Mouse (Mus musculus): ENCODE measurements around the gene Map4. TPM values are rescaled to one million over a fixed set of nuclear protein-coding genes. Genes with fewer than 3 reads are reported as not detected.

The Map4 gene
- polyA plus RNA-seq, 1 experiment, result 107 TPM

- WGBS, result 96% methylated on average over 3 of the region's 3 CpGs
- Histone ChIP-seq H3K27me3 (replicated peaks; ENCODE audit: control insufficient read depth, insufficient read depth, low read length) (no peaks in the 10 kb centered on the region), H3K36me3 (ENCODE audit: control insufficient read depth, insufficient read depth, low read length) (no peaks in the 10 kb centered on the region; the same call in 1 of the 2 replicates), H3K4me3 (ENCODE audit: insufficient read depth, low read depth, low read length) (no peak overlapping the region), H3K4me1 (ENCODE audit: control insufficient read depth, insufficient read depth, low read length) (no peaks in the 10 kb centered on the region), H3K27ac (ENCODE audit: insufficient read depth, low read depth, low read length) (no peak overlapping the region)
- TF ChIP-seq CTCF (conservative IDR thresholded peaks at IDR 0.05; ENCODE audit: insufficient read depth, insufficient read length, low read depth, low read length) (no peak), POLR2A (IDR thresholded peaks at IDR 0.05; ENCODE audit: low read depth, low read length) (no peak)
- no peak for DNase-seq
Measured at GRCm38 (mm10) chr9:110097791-110098190, 166.5 kb downstream of the Map4 start.

DNA sequence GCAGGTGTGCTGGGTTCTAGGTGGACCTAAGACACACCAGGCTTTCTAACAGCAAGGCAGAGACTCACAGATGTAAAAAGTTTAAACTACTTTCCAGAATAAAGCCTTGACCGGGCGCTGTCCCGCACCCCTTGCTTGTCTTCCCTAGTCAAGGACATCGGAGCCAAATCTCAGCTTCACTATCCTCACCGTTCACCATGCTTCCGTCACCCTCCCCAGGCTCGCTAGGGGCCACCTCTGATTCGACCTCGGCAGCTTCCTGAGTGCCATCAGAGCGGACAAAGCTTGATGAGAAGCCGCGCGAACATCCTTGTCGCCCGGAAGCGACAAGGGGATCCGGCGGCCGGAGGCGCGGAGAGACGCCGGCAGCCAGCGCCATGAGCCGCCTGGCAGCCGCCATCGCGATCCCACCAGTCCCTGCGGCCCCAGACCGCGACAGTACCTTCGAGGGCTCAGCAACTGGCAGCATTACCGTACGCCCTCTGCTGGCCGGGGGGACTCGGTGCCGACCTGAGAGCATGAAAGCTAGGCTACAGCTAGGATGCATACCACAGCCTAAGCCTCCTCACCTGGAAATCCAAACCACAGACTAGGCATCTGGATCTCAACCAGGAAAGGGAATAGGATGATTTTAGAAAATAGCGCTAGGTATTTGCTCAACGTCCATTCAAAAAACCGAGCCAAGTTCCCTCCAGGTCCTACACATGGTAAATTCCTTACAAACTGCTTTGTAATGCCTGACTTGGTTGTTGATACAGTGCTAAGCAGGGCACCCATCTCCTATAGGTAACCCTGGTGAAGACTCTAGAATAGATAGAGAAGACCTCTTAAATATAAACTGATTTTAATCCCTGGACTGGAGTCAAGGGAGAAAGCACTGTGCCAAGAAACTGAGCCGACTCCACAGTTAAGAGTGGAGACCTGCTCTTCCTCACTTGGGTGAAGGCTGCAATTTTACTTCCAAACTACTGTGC is 169.7 kb downstream of the Map4 start:
- Histone ChIP-seq H3K27ac (ENCODE audit: insufficient read depth, low read depth, low read length) (no peak overlapping the region), H3K36me3 (ENCODE audit: control insufficient read depth, insufficient read depth, low read length) (no peaks in the 10 kb centered on the region; the same call in 1 of the 2 replicates), H3K4me3 (ENCODE audit: insufficient read depth, low read depth, low read length) (peak overlapping the region; percentile 84), H3K4me1 (ENCODE audit: control insufficient read depth, insufficient read depth, low read length) (no peaks in the 10 kb centered on the region), H3K27me3 (replicated peaks; ENCODE audit: control insufficient read depth, insufficient read depth, low read length) (no peaks in the 10 kb centered on the region)
- TF ChIP-seq POLR2A (IDR thresholded peaks at IDR 0.05; ENCODE audit: low read depth, low read length) (no peak), CTCF (conservative IDR thresholded peaks at IDR 0.05; ENCODE audit: insufficient read depth, insufficient read length, low read depth, low read length) (peak; percentile 93)
- 2% methylated on average over 41 of the region's 41 CpGs for WGBS
- peak; percentile 95 for DNase-seq

GRCm38 (mm10) chr9:110116353-110116976 is 185.2 kb downstream of the Map4 start:
- 5% methylated on average over 10 of the region's 10 CpGs for WGBS

GRCm38 (mm10) chr9:110116977-110117778 is 185.9 kb downstream of the Map4 start, which contains the start of gene Smarcc1:
Gene Smarcc1, plus strand, starts transcription at chr9:110117708.
- WGBS, result under 1% methylated on average over 79 of the region's 79 CpGs
- TF ChIP-seq CTCF (conservative IDR thresholded peaks at IDR 0.05; ENCODE audit: insufficient read depth, insufficient read length, low read depth, low read length) (no peak), POLR2A (IDR thresholded peaks at IDR 0.05; ENCODE audit: low read depth, low read length) (peak; percentile 60)

More at GRCm38 (mm10) chr9:110116353-110116976, 185.2 kb downstream of the Map4 start:
- Histone ChIP-seq H3K27me3 (replicated peaks; ENCODE audit: control insufficient read depth, insufficient read depth, low read length) (no peaks in the 10 kb centered on the region), H3K4me3 (ENCODE audit: insufficient read depth, low read depth, low read length) (peak overlapping the region; percentile 100), H3K4me1 (ENCODE audit: control insufficient read depth, insufficient read depth, low read length) (peaks cover 7% of the 10 kb centered on the region; the same call in 1 of the 2 replicates), H3K27ac (ENCODE audit: insufficient read depth, low read depth, low read length) (peak overlapping the region; percentile 84), H3K36me3 (ENCODE audit: control insufficient read depth, insufficient read depth, low read length) (peaks cover 5% of the 10 kb centered on the region)
- no peak for TF ChIP-seq CTCF (conservative IDR thresholded peaks at IDR 0.05; ENCODE audit: insufficient read depth, insufficient read length, low read depth, low read length)
- TF ChIP-seq POLR2A (IDR thresholded peaks at IDR 0.05; ENCODE audit: low read depth, low read length), result no peak
- DNase-seq, result no peak

GRCm38 (mm10) chr9:110117779-110118139 is 186.5 kb downstream of the Map4 start, which contains the start of gene Dhx30:
Gene Dhx30, minus strand, starts transcription at chr9:110117830.
- Histone ChIP-seq H3K27ac (ENCODE audit: insufficient read depth, low read depth, low read length) (peak within 1 kb of the TSS; percentile 99), H3K4me1 (ENCODE audit: control insufficient read depth, insufficient read depth, low read length) (peaks cover 7% of the 10 kb centered on the region; the same call in 1 of the 2 replicates), H3K36me3 (ENCODE audit: control insufficient read depth, insufficient read depth, low read length) (peaks cover under 1% of the 10 kb centered on the region), H3K4me3 (ENCODE audit: insufficient read depth, low read depth, low read length) (peak within 1 kb of the TSS; percentile 100), H3K27me3 (replicated peaks; ENCODE audit: control insufficient read depth, insufficient read depth, low read length) (no peaks in the 10 kb centered on the region)
- no peak for TF ChIP-seq CTCF (conservative IDR thresholded peaks at IDR 0.05; ENCODE audit: insufficient read depth, insufficient read length, low read depth, low read length)
- no peak for TF ChIP-seq POLR2A (IDR thresholded peaks at IDR 0.05; ENCODE audit: low read depth, low read length)
- DNase-seq, result no peak
- 2% methylated on average over 17 of the region's 17 CpGs for WGBS

More at GRCm38 (mm10) chr9:110116977-110117778, 185.9 kb downstream of the Map4 start, which contains the start of gene Smarcc1:
- Histone ChIP-seq H3K27me3 (replicated peaks; ENCODE audit: control insufficient read depth, insufficient read depth, low read length) (no peaks in the 10 kb centered on the region), H3K27ac (ENCODE audit: insufficient read depth, low read depth, low read length) (peak within 1 kb of the TSS; percentile 99), H3K4me3 (ENCODE audit: insufficient read depth, low read depth, low read length) (peak within 1 kb of the TSS; percentile 100), H3K4me1 (ENCODE audit: control insufficient read depth, insufficient read depth, low read length) (peaks cover 7% of the 10 kb centered on the region; the same call in 1 of the 2 replicates), H3K36me3 (ENCODE audit: control insufficient read depth, insufficient read depth, low read length) (peaks cover 2% of the 10 kb centered on the region)
- DNase-seq, result peak; percentile 94

- H3K27me3 ChIP-seq (replicated peaks; ENCODE audit: control insufficient read depth, insufficient read depth, low read length), result no peaks in the 10 kb centered on the region
- peak overlapping the region; percentile 100 for H3K4me3 ChIP-seq (ENCODE audit: insufficient read depth, low read depth, low read length)
- TF ChIP-seq CTCF (conservative IDR thresholded peaks at IDR 0.05; ENCODE audit: insufficient read depth, insufficient read length, low read depth, low read length) (no peak), POLR2A (IDR thresholded peaks at IDR 0.05; ENCODE audit: low read depth, low read length) (no peak)
- H3K36me3 ChIP-seq (ENCODE audit: control insufficient read depth, insufficient read depth, low read length), result no peaks in the 10 kb centered on the region
- H3K4me1 ChIP-seq (ENCODE audit: control insufficient read depth, insufficient read depth, low read length), result peaks cover 7% of the 10 kb centered on the region; the same call in 1 of the 2 replicates
- 33% methylated on average over 1 of the region's 1 CpGs for WGBS
- no peak for DNase-seq
- no peak overlapping the region for H3K27ac ChIP-seq (ENCODE audit: insufficient read depth, low read depth, low read length)
Measured at GRCm38 (mm10) chr9:110118249-110118648, 187.0 kb downstream of the Map4 start.

All from kidney, adult 2 months (tissue).